In genomic region chr6:86248562-86248961, GRCm38 (mm10) we compare ENCODE assay signal across 19 mouse cellular contexts. TPM values are rescaled to one million over a fixed set of nuclear protein-coding genes. Genes with fewer than 3 reads are reported as not detected.
DNase-seq lines count a peak whose midpoint lies in the region; ATAC-seq and TF ChIP-seq lines count a peak whose summit lies in the region.
"Had no signal": no experiment of that assay in that cellular context is flagged by ENCODE, and none has a peak within 500 bp of the region (broad histone marks: within the 10 kb centered on the region; RNA-seq: fewer than 3 reads in every experiment).

No protein-coding gene starts in this region.

- no peaks in the 10 kb centered on the region for H3K9me3 ChIP-seq in forebrain, embryonic 11.5 days (ENCODE audit: control insufficient read depth, low read length)
- no peaks in the 10 kb centered on the region for H3K9me3 ChIP-seq in forebrain, embryonic 14.5 days (replicated peaks; ENCODE audit: control insufficient read depth, low read length)
- H3K9me3 ChIP-seq in heart, embryonic 11.5 days (replicated peaks; ENCODE audit: control insufficient read depth, low read length): no peaks in the 10 kb centered on the region
- H3K9me3 ChIP-seq: embryonic facial prominence, embryonic 12.5 days; heart, embryonic 12.5 days; hindbrain, embryonic 10.5 days had no signal

- H3K36me3 ChIP-seq in forebrain, embryonic 11.5 days (ENCODE audit: control insufficient read depth, insufficient read depth, low read length): no peaks in the 10 kb centered on the region
- H3K36me3 ChIP-seq in forebrain, embryonic 14.5 days (ENCODE audit: control insufficient read depth, insufficient read depth, low read length): no peaks in the 10 kb centered on the region
- H3K36me3 ChIP-seq in heart, embryonic 11.5 days (ENCODE audit: control insufficient read depth, insufficient read depth, low read length): no peaks in the 10 kb centered on the region
- H3K36me3 ChIP-seq: embryonic facial prominence, embryonic 12.5 days; heart, embryonic 12.5 days; hindbrain, embryonic 10.5 days had no signal

- no peak for DNase-seq in left cerebral cortex, adult 2 months (ENCODE audit: extremely low spot score in 1 of 2, low spot score in 2 of 2)
- DNase-seq in left cerebral cortex, adult 11 months (ENCODE audit: low spot score): no peak
- no peak for DNase-seq in forebrain, embryonic 11.5 days (ENCODE audit: low spot score)
- DNase-seq in forebrain, embryonic 14.5 days (ENCODE audit: low spot score): no peak
- DNase-seq in ovary, adult 18-20 months (ENCODE audit: low spot score): no peak
- DNase-seq: adrenal gland, adult 2 months; adrenal gland, postnatal 25 days; cerebellum, adult 2 months; cerebellum, postnatal 14 days; gastrocnemius, postnatal 14 days; heart, adult 2 months had no signal

- 29% methylated on average over 1 of the region's 1 CpGs for WGBS in forebrain, embryonic 11.5 days
- 14% methylated on average over 1 of the region's 1 CpGs for WGBS in forebrain, embryonic 14.5 days
- 81% methylated on average over 1 of the region's 1 CpGs for WGBS in heart, embryonic 11.5 days (ENCODE audit: insufficient replicate concordance)

- intact Hi-C loops in left cerebral cortex, adult 2 months (cut with DNase I): no loop called here

- no peak for TF ChIP-seq CTCF in left cerebral cortex, adult 2 months (IDR thresholded peaks at IDR 0.05)

- H3K27ac ChIP-seq in left cerebral cortex, adult 2 months: peak overlapping the region; percentile 24; the same call in 1 of the 2 replicates
- H3K27ac ChIP-seq in forebrain, embryonic 11.5 days (ENCODE audit: low read depth, low read length): peak overlapping the region; percentile 89; the same call in 1 of the 2 replicates
- H3K27ac ChIP-seq in forebrain, embryonic 14.5 days (ENCODE audit: low read depth, low read length): peak overlapping the region; percentile 88; the same call in 1 of the 2 replicates
- no peak overlapping the region for H3K27ac ChIP-seq in heart, embryonic 11.5 days (ENCODE audit: low read depth, low read length)
- H3K27ac ChIP-seq: embryonic facial prominence, embryonic 12.5 days; heart, adult 2 months had no signal

- ATAC-seq in forebrain, embryonic 11.5 days (replicated peaks; ENCODE audit: low FRiP score): peak; percentile 16; the same call in 1 of the 2 replicates
- no peak for ATAC-seq in forebrain, embryonic 14.5 days
- ATAC-seq in heart, embryonic 11.5 days (replicated peaks; ENCODE audit: insufficient number of reproducible peaks, low FRiP score, low TSS enrichment): no peak
- no peak for ATAC-seq in megakaryocyte progenitor cell, adult 5-6 weeks (replicated peaks; ENCODE audit: poor library complexity)
- ATAC-seq: inflammation-experienced regulatory T-cells, adult 6 months; intestine, postnatal 0 days had no signal

- H3K4me3 ChIP-seq in left cerebral cortex, adult 2 months: no peak overlapping the region
- no peak overlapping the region for H3K4me3 ChIP-seq in forebrain, embryonic 11.5 days (ENCODE audit: low read depth, low read length)
- H3K4me3 ChIP-seq in forebrain, embryonic 14.5 days (ENCODE audit: low read depth, low read length): no peak overlapping the region
- no peak overlapping the region for H3K4me3 ChIP-seq in heart, embryonic 11.5 days (ENCODE audit: low read depth, low read length)
- H3K4me3 ChIP-seq: embryonic facial prominence, embryonic 12.5 days; heart, adult 2 months; heart, embryonic 12.5 days; hindbrain, embryonic 10.5 days had no signal

- H3K9ac ChIP-seq in forebrain, embryonic 11.5 days (ENCODE audit: low read length): no peak overlapping the region
- no peak overlapping the region for H3K9ac ChIP-seq in forebrain, embryonic 14.5 days (ENCODE audit: low read length)
- H3K9ac ChIP-seq in heart, embryonic 11.5 days (ENCODE audit: low read depth, low read length): no peak overlapping the region
- H3K9ac ChIP-seq: embryonic facial prominence, embryonic 12.5 days; heart, embryonic 12.5 days had no signal

- H3K4me2 ChIP-seq in forebrain, embryonic 11.5 days (ENCODE audit: low read depth, low read length, severe bottlenecking): no peak overlapping the region
- no peak overlapping the region for H3K4me2 ChIP-seq in forebrain, embryonic 14.5 days (ENCODE audit: low read length)
- no peak overlapping the region for H3K4me2 ChIP-seq in heart, embryonic 11.5 days
- H3K4me2 ChIP-seq: embryonic facial prominence, embryonic 12.5 days; heart, embryonic 12.5 days had no signal

- no peaks in the 10 kb centered on the region for H3K27me3 ChIP-seq in forebrain, embryonic 11.5 days (ENCODE audit: control insufficient read depth, insufficient read depth, low read length)
- no peaks in the 10 kb centered on the region for H3K27me3 ChIP-seq in forebrain, embryonic 14.5 days (replicated peaks; ENCODE audit: control insufficient read depth, insufficient read depth, low read length)
- no peaks in the 10 kb centered on the region for H3K27me3 ChIP-seq in heart, embryonic 11.5 days (ENCODE audit: control insufficient read depth, insufficient read depth, low read length)
- H3K27me3 ChIP-seq: embryonic facial prominence, embryonic 12.5 days; heart, embryonic 12.5 days had no signal

- peaks cover 9% of the 10 kb centered on the region; the same call in 1 of the 2 replicates for H3K4me1 ChIP-seq in forebrain, embryonic 11.5 days (replicated peaks; ENCODE audit: control insufficient read depth, insufficient read depth, low read length)
- peaks cover 8% of the 10 kb centered on the region; the same call in 1 of the 2 replicates for H3K4me1 ChIP-seq in forebrain, embryonic 14.5 days (ENCODE audit: control insufficient read depth, insufficient read depth, low read length)
- H3K4me1 ChIP-seq in heart, embryonic 11.5 days (ENCODE audit: control insufficient read depth, insufficient read depth, low read length): peaks cover 3% of the 10 kb centered on the region; the same call in 1 of the 2 replicates

RNA-seq across cellular contexts. Expression of gene Tgfa, which starts 53.5 kb away (rescaled TPM):
- total RNA-seq in left cerebral cortex, adult 2 months (2021): 10 to 100 TPM; 11.7 to 13.1 TPM
- 1.7 and 1.9 TPM in 2 replicates for polyA plus RNA-seq in forebrain, embryonic 11.5 days (2014; fragmentation: Nextera tagmentation; extraction: Ambion mirVana)
- 7.5 and 12.0 TPM in 2 replicates for polyA plus RNA-seq in forebrain, embryonic 14.5 days (2014; fragmentation: Nextera tagmentation; extraction: Ambion mirVana)
- polyA plus RNA-seq in heart, embryonic 11.5 days (2014; fragmentation: Nextera tagmentation; extraction: Ambion mirVana): 3.0 and 4.1 TPM in 2 replicates
- total RNA-seq in megakaryocyte progenitor cell, adult 5-6 weeks (2015): 0.52 and 0.71 TPM in 2 replicates
- 0.20 TPM in 1 of 2 replicates, not detected in the other for total RNA-seq in megakaryocyte progenitor cell, adult 5-6 weeks (2017)
- total RNA-seq: common myeloid progenitor, adult 5-6 weeks had no signal
